ENCODE assay signal across 27 mouse cellular contexts in genomic region chr13:101208788-101209187, GRCm38 (mm10).
"Had no signal": no experiment of that assay in that cellular context is flagged by ENCODE, and none has a peak within 500 bp of the region (broad histone marks: within the 10 kb centered on the region; RNA-seq: fewer than 3 reads in every experiment).

No protein-coding gene starts in this region.

- H3K4me3 ChIP-seq: embryonic facial prominence, embryonic 10.5 days; embryonic facial prominence, embryonic 12.5 days; embryonic facial prominence, embryonic 13.5 days; embryonic facial prominence, embryonic 15.5 days; erythroblast, embryonic 14.5 days; forebrain, embryonic 10.5 days; forebrain, embryonic 12.5 days; forebrain, embryonic 13.5 days; forebrain, embryonic 15.5 days; gastrocnemius, adult 2 months; heart, adult 2 months; heart, embryonic 10.5 days had no signal

- H3K27me3 ChIP-seq: embryonic facial prominence, embryonic 12.5 days; embryonic facial prominence, embryonic 13.5 days; embryonic facial prominence, embryonic 15.5 days; forebrain, embryonic 12.5 days; forebrain, embryonic 13.5 days; forebrain, embryonic 15.5 days had no signal

- H3K4me2 ChIP-seq: embryonic facial prominence, embryonic 12.5 days; embryonic facial prominence, embryonic 13.5 days; embryonic facial prominence, embryonic 15.5 days; forebrain, embryonic 12.5 days; forebrain, embryonic 13.5 days; forebrain, embryonic 15.5 days had no signal

- H3K36me3 ChIP-seq: embryonic facial prominence, embryonic 10.5 days; embryonic facial prominence, embryonic 12.5 days; embryonic facial prominence, embryonic 13.5 days; embryonic facial prominence, embryonic 15.5 days; forebrain, embryonic 10.5 days; forebrain, embryonic 12.5 days; forebrain, embryonic 15.5 days; heart, embryonic 10.5 days had no signal

- ATAC-seq: forebrain, embryonic 13.5 days; forebrain, embryonic 14.5 days; forebrain, embryonic 15.5 days had no signal

- H3K4me1 ChIP-seq: embryonic facial prominence, embryonic 15.5 days had no signal

- H3K9ac ChIP-seq: embryonic facial prominence, embryonic 12.5 days; embryonic facial prominence, embryonic 13.5 days; embryonic facial prominence, embryonic 15.5 days; forebrain, embryonic 12.5 days; forebrain, embryonic 13.5 days; forebrain, embryonic 15.5 days had no signal

- DNase-seq: cerebellum, adult 2 months; cerebellum, adult 8-10 months; cerebellum, adult 9-10 months; cerebellum, adult 9-11 months; cerebellum, postnatal 10 days; cerebellum, postnatal 14 days; cerebellum, postnatal 25 days; cerebellum, postnatal 36 days; embryo, embryonic 11 days; gastrocnemius, adult 2 months; gastrocnemius, postnatal 10 days; gastrocnemius, postnatal 14 days; gastrocnemius, postnatal 25 days; gastrocnemius, postnatal 36 days; heart, adult 18-20 months; heart, adult 2 months had no signal

- H3K27ac ChIP-seq: embryonic facial prominence, embryonic 10.5 days; embryonic facial prominence, embryonic 12.5 days; embryonic facial prominence, embryonic 13.5 days; embryonic facial prominence, embryonic 15.5 days; forebrain, embryonic 10.5 days; forebrain, embryonic 12.5 days; forebrain, embryonic 13.5 days; forebrain, embryonic 15.5 days; gastrocnemius, adult 2 months; heart, adult 2 months; heart, embryonic 10.5 days had no signal

- H3K9me3 ChIP-seq: embryonic facial prominence, embryonic 10.5 days; embryonic facial prominence, embryonic 12.5 days; embryonic facial prominence, embryonic 13.5 days; embryonic facial prominence, embryonic 15.5 days; forebrain, embryonic 10.5 days; forebrain, embryonic 12.5 days; forebrain, embryonic 13.5 days; forebrain, embryonic 15.5 days; heart, embryonic 10.5 days had no signal
